Mouse (Mus musculus) brain, embryonic 14.5 days (tissue): Measurements from ENCODE around the gene Pak1.

Source experiments
- CTCF ChIP-seq: fragments of 200-500 bp; IDR thresholded peaks from 2 replicates; pipeline ENCODE4 v1.5.1; 2012; ENCODE audit warnings: inconsistent platforms, mild to moderate bottlenecking, moderate library complexity, borderline replicate concordance; ENCODE audit not compliant: insufficient read depth, insufficient read length; ENCODE audit errors: extremely low read depth
- POLR2A ChIP-seq: fragments of 200-500 bp; IDR thresholded peaks from 2 replicates; pipeline ENCODE4 v1.6.1; 2012; ENCODE audit warnings: mild to moderate bottlenecking, inconsistent platforms, borderline replicate concordance; ENCODE audit not compliant: poor library complexity, insufficient read depth, insufficient read length, severe bottlenecking; ENCODE audit errors: extremely low read depth

DNA sequence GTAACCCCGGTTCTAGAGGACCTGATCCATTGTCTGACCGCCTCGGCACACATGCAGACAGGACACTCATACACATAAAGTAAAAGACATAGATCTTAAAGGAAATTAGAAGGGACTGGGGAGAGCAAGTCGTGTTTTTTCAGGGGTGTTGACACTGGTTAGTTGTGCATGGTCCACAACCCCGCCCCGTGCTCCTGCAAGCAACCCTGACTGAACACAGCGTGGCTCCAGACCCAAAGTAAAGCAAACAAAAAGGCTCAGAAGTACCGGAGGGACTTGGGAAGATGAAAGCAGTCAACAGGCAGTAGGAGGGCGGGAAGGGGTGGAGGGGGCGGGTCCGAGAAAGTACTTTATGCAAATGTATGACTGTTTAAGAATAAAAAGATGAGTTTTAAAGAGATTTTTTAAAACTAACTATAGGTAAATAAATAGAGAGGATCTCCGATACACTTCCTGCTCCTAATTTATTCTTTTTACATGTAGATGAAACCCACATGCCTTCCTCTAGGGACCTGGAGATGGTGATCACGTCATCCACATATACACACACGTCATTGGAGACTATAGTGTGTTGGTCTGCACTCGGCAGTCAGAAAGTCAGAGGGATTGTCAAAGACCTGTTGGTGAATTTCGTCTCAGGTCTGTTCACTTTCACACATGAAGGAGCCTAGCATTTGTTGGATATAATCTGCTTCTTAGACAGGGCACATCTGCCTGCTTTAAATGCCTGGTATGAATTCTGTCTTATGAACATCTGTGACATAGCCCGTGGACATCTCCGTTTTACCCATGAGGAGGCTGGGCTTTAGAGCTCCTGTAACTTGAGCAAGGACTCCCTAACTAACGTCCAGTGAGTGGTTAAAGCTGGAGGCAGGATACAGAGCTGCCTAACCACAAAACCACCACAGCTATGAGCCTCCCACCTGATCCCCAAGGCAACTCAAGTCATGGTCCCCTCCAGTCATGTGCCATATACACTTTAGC is 38.8 kb upstream of the Pak1 start:
- TF ChIP-seq CTCF: no peak
- TF ChIP-seq POLR2A: no peak
